Mouse (Mus musculus) left cerebral cortex, postnatal 10 days (tissue): ENCODE data around the gene Fbxl13. TPM values are rescaled to one million over a fixed set of nuclear protein-coding genes. Genes with fewer than 3 reads are reported as not detected.
A peak's percentile ranks its signal among the peaks of the same experiment; 100 is the strongest.

Source experiments
- DNase-seq, 2 experiments: peaks; one replicate each; pipeline ENCODE4 v3.0.0; 2021 to 2022; ENCODE audit warnings: low spot score in 2 of 2, mixed read lengths in 1 of 2; ENCODE audit errors: extremely low spot score in 1 of 2
- intact Hi-C: fragments of 180-260 bp; cut with DNase I; formaldehyde crosslinking; loops from one replicate; pipeline ENCODE4 v1.15.1; 2025
- total RNA-seq, 2 experiments: library from RNA; stranded (reverse); gene quantifications; 2 replicates each; pipeline ENCODE4 v1.2.3; 2021

Fbxl13 gene
- total RNA-seq, 2 experiments from 2014 or later, result 0.24 to 0.36 TPM

DNA sequence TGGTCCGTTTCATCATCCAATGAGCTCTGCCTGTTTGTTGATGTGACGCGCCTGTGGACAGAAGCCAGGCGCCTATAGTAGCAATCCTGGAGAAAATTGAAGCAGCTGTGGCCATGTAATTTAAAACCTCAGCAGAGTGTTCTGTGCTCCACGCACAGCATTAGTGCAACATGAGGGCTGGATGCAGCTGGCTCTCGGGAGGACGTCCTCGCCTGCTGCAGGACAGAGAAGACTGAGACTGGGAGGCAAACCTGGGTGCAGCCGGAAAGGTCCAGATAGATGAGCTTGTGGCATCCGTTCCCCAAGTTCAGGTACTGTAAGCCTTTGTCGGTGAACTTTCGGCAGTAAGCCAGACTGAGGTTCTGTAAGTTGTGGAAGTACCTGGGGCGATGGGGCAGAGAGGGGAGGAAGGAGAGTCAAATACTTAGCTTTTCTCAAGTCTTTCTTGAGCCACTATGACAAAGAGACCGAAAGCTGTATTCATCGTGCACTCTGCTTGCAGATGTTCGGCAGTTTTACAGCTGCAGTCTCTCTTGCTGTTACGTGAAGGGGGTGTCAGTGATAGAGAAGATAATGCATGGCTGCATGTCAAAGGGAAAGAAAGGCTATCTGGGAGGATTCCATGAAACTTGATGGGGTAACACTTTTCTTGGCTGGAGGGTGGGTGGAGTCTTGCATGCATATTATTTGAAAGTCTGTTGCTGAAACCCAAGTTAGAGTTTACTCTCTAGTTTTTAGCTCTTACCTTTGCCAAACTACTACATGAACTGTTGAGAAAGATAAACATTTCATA is 101.8 kb downstream of the Fbxl13 start, which contains the start of gene Lrrc17:
Gene Lrrc17, plus strand, starts transcription at position 151 of the 793 bp plus-strand sequence.
- intact Hi-C loops, result no loop called here
- DNase-seq, result peak in 1 of 2 experiments; percentile 25

DNA sequence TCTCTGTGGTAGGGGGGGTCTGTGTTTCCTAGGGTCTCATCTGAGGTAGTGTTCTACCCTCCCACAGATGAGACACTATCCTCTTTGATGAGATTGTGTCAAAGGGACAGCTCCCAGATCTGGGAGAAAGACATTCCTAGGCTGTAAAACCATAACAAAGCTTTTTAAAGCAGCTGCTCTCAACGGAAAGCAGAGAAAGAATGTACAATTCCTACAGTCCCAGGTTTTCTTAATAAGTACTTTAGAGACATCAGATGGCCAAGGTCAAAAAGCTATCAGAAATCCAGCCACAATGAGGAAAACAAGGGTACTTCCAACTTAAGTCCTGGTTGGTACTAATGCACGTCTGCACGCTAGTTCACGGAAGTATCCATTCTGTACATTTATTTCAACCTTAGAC is 103.2 kb downstream of the Fbxl13 start:
- intact Hi-C loops, result no loop called here
- DNase-seq, result no peak

DNA sequence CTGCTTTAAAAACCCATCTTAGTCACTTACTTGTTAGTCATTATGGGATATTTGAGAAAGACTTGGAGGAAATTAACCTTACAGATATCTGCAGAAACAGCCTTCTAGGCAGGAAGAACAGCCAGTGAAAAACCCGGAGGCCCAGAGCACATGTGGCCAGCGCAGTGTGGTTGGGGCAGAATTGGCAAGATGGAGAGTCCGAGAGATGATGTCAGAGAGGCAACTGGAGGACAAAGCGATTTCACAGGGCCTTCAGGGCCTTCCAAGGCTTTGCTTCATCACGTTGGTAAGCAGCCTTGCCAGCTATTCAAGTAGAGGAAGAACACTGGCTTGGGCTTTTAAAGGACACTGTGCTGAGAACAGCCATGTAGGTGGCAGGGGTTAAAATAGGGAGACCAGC is 112.5 kb downstream of the Fbxl13 start:
- DNase-seq, result no peak
- intact Hi-C loops, result no loop called here

DNA sequence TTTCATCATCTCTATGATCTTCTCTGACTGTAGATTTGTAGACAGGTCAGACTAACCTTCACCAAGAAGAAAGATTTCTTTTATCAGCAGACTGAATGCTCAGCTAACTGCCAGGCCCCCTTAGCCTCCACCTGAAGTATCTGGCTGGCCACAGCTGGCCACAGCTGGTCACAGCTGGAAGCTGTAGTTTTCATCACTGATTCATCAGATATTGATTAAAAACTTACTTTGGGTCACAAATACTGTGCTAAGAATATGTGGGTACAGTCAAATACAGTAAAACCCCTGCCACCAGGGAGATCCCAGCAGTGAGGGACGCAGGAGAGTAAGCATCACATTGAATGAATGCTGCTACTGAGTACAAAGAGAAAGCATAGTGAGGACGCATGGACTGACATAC is 113.3 kb downstream of the Fbxl13 start:
- DNase-seq, result no peak
- intact Hi-C loops, result no loop called here

DNA sequence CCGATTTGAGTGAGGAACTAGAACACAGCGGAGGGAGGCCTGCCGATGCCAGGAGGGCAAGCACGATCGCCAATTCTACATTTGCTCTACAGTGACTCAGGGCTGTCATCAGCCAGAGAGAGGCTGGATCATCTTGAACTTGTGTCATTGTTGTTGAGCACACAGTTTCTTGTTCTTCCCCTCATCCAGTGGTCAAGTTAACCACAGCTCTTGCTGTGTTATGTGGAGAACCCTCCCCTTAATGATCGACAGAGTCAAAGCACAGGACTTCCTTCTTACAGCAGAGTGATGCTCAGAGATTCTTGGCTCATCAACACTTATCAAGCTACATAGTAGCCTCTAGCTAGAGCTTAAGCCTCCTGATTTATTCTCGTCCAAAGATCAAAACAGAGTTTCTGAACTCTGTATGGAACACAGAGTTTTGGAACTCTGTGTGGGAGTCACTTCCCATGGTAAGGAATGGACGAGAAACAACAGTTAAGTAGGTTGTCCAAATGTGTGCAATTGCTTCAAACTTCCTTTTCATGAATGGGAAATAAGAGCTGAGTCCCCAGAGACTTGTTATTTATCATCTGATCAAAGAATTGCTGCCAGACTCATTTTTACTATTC is 116.2 kb downstream of the Fbxl13 start:
- intact Hi-C loops, result no loop called here
- no peak for DNase-seq

DNA sequence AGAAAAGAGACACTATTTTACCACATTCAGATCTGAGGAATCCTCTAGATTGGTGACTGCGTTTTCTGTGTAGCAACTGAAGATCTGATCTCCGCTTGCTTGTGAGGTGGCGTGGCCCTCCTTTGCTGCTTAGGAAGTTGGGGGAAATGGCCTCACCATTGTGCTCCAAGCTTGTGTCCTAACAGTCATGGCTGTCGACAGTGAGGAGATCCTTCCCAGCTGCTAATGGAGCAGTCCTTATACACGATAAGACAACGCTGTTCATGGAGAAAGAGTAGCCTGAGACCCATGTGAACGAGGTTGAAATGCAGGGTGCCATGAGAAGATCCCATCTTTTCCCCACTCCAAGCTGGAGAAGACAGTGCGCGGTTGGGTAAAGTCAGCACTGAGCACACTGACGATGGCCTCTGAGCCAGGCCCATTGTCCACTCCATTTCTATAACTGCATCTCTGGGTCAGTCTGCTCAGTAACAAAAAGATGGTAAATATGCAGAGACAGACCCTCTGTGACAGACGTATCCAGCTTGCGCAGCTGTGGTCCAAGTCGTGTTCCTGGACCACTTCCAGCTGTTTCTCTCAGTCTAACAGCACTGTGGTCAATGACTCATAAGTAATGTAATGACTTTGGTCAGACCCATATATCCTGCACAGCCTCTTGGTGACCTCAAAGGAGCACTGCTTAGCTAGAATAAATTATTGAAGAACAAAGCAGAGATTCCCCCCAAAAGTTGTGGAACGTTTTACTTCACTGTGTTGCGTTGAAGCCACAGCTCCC is 117.2 kb downstream of the Fbxl13 start:
- intact Hi-C loops, result no loop called here
- DNase-seq, result no peak

DNA sequence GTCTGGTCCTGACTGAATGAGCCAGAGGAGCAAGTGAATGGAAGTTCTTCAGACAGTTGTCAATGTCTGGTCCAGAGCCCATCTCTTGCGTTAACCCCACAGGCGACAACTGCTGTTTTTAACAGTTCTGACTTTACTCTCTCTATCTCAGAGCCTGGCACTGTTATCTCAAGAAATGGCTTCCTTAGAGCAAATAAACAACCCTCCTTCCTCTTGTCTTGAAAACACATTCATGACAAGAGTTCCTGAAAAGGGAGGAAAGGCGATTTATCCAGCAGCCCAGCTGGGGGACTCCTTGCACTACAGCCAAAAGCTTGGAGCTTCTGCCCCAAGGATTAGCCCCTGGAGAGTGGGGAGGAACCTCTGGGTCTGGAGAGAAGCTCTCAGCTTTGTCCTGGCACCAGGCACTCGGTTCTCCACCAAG is 117.9 kb downstream of the Fbxl13 start:
- DNase-seq, result no peak
- intact Hi-C loops, result no loop called here

DNA sequence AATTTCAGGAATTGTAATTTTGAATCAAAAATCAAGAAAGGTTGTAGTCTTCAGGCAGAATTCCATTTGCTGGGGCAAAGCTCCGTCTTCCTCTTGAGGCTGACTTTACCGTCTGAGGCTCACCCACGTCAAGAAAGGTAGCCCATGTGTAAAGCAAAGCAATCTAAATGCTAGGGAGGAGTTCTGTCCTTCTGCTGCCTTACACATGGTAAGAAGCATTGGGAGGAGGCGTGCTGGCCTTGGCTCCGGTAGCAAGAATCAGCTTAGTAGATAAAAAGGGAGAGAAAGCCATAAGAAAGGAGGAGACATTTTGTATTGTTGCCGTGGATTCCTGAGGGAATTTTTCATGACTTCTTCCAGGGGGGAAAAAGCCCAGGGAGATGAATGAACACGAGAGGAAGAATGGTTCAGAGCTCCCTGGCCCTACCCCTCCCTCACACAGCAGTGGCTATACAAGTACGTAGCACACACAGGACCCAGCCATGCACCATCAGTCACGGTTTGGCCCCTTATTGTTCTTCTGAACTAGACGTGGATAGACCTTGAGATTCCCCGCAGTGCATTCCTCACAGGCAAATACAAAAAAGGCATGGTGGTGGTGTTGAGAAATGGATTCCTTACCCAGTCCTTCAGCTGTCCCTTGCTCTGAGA is 118.5 kb downstream of the Fbxl13 start:
- intact Hi-C loops, result no loop called here
- no peak for DNase-seq

DNA sequence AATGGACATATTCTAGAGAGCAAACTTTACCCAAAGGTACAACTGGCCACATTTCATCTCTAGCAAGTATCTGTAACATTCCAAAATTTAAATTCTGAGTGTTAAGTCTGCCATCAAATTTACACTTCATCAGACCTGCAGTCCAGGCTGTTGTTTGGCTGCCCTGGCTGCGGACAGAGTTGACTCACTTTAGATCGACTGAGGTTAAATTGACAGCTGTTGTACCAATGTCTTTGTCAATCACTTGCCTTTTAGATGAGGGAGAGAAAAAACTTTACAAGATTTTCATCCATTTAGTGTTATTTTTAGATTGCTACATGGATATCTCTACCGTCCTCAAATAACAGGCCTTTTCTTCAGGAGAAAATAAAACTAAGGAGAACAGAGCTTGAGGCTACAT is 126.3 kb downstream of the Fbxl13 start:
- DNase-seq, result no peak
- intact Hi-C loops, result no loop called here

DNA sequence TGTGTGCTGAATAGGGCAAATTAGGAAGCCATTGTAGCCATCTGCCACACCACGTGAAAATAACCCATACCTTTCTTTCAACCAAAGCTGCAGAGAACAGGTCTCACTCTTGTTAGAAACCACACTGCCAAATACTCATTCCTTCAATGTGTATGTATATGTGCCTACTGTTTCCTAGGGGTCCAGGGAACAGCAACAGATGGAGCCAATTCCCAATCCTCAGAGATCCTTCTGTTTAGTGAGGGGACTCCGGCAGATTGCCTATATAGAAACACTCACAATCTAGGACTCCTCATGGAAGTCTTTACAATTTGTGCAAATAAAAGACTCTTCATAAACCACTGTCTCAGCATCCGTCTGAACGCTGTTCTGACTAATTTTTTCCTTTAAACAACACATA is 127.2 kb downstream of the Fbxl13 start:
- intact Hi-C loops, result no loop called here
- no peak for DNase-seq

DNA sequence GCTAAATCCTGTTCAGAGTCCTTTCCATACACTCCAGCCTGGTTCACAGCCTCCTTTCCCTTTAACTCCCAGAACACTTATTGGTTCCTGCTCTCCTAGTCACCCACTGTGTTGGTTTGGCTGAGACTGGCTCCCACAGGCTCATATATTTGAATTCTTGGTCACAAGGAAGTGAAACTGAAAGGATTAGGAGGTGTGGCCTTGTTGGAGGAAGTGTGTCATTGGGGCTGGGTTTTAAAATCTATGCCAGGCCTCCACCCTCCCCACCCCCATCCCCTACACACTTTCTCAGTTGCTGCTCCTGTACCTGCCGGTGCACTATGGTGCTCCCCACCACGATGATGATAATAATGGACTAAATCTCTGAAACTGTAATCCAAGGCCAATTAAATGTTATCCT is 127.9 kb downstream of the Fbxl13 start:
- intact Hi-C loops, result no loop called here
- no peak for DNase-seq

DNA sequence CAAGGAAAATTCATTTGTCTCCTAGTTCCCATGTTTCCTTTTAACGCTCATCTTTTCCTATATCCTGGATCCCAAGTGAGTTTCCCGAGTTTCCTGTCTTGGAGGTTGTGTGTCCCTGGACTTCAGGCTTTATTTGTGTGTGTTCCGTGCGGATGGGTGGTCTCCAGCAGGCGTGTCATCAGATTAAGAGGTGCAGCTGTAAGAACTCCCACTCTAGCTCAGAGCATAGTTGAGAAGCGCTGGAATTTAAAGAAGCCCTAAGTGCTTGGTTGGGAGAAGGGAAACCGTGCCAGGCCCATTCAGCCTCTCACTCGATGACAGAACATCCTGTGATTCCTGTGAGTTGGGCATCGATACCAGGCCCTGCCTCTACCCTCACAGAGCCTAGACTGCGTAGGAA is 132.1 kb downstream of the Fbxl13 start:
- intact Hi-C loops, result no loop called here
- DNase-seq, result no peak

DNA sequence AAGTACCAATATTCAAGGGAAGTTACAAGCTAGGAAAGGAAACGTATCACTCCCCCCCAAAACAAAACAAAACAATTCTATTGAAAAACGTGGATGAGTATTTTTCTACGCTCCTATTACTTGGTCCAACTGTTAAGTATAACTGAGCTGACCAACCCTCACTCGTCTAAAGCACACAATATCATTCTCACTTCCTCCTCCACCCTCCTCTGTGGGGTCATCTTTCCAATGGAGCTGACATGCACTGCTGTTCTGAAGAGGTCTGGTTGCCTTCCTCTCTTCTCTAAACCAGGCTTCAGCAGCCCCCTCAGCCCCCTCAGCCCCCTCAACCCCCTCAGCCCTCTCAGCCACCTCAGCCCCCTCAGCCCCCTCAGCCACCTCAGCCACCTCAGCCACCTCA is 135.6 kb downstream of the Fbxl13 start:
- intact Hi-C loops, result no loop called here
- no peak for DNase-seq

DNA sequence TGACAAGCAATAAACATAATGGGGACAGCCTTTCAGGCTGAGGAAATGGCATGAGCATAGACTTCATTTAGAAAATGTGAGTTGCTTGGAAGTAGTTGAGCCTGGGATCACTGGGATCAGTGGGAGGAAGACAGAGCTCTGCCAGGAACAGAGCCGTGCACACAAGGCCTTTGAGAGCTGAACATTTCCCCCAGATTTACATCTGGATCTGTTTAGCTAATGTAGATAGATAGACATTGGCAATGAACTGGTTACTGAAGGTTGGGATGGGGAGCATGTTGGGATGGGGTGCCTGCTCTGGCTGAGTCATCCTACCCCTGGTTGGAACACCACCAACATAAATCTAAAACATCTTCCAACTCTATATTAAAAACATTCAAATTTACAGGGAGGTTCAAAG is 138.5 kb downstream of the Fbxl13 start:
- DNase-seq, result no peak
- intact Hi-C loops, result no loop called here

DNA sequence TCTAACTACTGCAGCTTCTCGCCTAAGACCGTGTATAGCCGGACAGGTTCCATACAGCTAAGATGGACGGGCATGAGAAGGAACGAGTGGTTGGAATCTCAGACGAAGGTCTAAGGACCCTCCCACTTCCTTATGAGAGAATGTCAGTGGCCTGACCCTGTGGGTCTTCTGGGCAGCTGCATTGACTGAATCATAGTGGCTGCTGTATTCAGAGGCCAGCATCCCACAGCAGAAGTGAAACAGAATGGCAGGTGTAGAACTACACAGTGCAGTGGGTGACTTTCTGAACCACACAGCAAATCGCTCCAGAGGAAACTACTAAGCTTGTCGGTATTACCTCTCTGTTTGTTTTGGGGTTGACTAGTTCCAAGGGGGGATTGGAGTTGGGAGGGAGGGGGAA is 140.3 kb downstream of the Fbxl13 start:
- intact Hi-C loops, result no loop called here

DNA sequence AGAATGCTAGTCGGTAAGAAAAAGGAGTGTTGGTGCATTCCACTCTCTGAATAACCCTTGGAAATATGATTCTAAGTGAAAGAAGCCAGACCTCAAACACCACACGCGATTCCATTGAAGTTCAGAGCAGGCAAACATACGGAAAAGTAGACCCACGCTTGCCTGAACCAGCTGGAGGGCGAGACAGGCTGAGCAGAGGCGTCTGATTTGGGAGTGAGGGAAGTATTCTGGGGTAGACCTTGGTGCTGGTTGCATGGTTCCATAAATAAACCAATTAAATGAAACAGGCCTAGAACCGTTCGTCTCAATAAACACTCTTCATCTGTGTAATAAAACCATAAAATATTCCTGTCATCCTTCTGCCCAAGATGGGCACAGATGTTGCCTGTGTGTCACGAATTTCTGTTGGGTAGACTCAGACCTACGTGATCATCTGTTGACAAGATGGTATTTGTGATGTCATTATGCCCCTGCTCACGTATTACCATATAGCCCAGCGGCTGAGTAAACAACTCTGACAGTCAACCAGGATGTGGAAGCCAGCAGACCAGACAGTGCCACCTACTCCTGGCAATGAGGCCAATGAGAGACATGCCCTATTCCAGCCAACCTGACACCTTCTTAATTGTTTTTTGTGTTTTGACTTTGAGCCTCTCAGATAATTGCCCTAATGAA is 142.4 kb downstream of the Fbxl13 start:
- intact Hi-C loops, result no loop called here
- peak in 1 of 2 experiments; percentile 14 for DNase-seq

More for the DNA sequence above, 140.3 kb downstream of the Fbxl13 start:
- no peak for DNase-seq

DNA sequence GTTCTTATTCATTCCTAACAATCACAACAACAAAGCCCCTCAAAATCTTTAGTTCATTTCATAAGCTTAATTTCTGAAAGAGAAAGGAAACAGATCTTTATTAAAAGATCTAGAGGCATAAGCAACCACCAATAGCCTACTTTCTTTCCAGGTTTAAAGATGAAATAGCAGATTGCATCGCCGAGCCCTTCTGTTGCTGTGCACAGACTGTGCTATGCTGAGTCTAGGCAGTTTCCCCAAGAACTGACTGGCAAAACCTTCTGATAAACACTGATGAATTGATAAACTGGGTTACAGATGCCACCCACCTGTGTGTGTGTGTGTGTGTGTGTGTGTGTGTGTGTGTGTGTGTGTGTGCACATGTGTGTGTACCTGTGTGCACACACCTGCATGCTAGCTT is 144.5 kb downstream of the Fbxl13 start:
- no peak for DNase-seq
- intact Hi-C loops, result no loop called here

DNA sequence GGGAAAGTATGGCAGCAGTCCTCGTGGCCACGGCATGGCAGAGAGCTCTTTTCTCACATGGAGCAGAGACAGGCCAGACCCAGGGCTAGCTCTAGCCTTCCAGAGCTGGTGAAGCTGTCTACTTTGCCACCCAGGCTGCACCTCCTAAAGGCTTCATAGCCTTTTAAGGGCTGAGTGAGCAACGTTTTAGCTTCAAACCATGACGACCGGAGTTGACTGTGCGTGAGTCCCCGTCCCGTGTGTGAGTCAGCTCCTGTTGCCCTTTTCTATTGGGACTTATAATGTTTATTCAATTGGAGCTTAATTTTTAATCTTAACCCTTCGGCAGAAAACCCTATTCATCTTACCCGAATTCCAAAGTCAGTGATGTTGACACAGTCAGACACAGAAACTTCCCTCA is 145.3 kb downstream of the Fbxl13 start:
- DNase-seq, result no peak
- intact Hi-C loops, result no loop called here

DNA sequence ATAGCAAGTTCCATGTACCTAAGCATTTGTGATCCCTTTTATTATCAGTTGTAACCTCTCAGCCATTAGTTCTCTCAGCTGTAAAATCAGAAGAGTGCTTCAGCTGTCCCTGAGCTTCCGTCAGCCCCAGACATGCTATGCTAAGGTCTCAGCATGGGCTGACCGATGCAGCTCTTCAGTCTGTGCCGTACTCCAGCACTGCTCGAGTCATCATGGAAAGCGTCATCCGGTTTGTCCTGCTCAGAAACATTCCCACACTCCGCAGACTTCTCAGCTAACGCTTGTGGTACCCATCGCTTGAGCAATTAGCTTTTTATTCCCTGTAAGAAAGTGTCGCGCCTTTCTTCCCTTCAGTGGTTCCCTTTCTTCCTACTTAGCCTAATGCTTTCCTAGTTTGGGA is 146.5 kb downstream of the Fbxl13 start:
- intact Hi-C loops, result no loop called here
- no peak for DNase-seq
